Mouse (Mus musculus) embryonic facial prominence, embryonic 11.5 days (tissue): ENCODE measurements around the gene Slitrk3. TPM values are rescaled to one million over a fixed set of nuclear protein-coding genes. Genes with fewer than 3 reads are reported as not detected.
A peak's percentile ranks its signal among the peaks of the same experiment; 100 is the strongest.
"Not testable (repeated sequence)": the region's sequence is repeated elsewhere in the genome, so short reads cannot be mapped to it uniquely, and the experiment has no call there.

Experiments used
- ATAC-seq: fragments of 200-750 bp; cut with Nextera tagmentation; replicated peaks from 2 replicates; pipeline ENCODE4 v1.8.0; 2017; ENCODE audit warnings: low read depth; ENCODE audit not compliant: insufficient number of reproducible peaks, low FRiP score, low TSS enrichment
- DNase-seq: peaks from one replicate; pipeline ENCODE4 v3.0.0-alpha.2; 2015; ENCODE audit warnings: low spot score
- H3K27ac ChIP-seq: fragments of 300-500 bp; sonication (generic); replicated peaks from 2 replicates; pipeline ENCODE4 v1.5.1; 2014; ENCODE audit warnings: mild to moderate bottlenecking, low read depth, low read length, control low read depth
- H3K27me3 ChIP-seq: fragments of 300-500 bp; sonication (generic); 2 replicates; pipeline ENCODE4 v1.6.1; 2014; ENCODE audit warnings: mild to moderate bottlenecking, low read length, moderate library complexity, mixed read lengths; ENCODE audit not compliant: control insufficient read depth, insufficient read depth
- H3K36me3 ChIP-seq: fragments of 300-500 bp; sonication (generic); replicated peaks from 2 replicates; pipeline ENCODE4 v1.6.1; 2014; ENCODE audit warnings: low read depth, mild to moderate bottlenecking, low read length, moderate library complexity, mixed read lengths; ENCODE audit not compliant: control insufficient read depth, insufficient read depth
- H3K4me1 ChIP-seq: fragments of 300-500 bp; sonication (generic); 2 replicates; pipeline ENCODE4 v1.6.1; 2014; ENCODE audit warnings: low read length, mixed read lengths; ENCODE audit not compliant: control insufficient read depth, insufficient read depth
- H3K4me2 ChIP-seq: fragments of 300-500 bp; sonication (generic); 2 replicates; pipeline ENCODE4 v1.6.1; 2014; ENCODE audit warnings: low read depth, mild to moderate bottlenecking, control low read depth, low read length, moderate library complexity
- H3K4me3 ChIP-seq: fragments of 300-500 bp; sonication (generic); 2 replicates; pipeline ENCODE4 v1.5.1; 2014; ENCODE audit warnings: low read depth, low read length, control low read depth
- H3K9ac ChIP-seq: fragments of 300-500 bp; sonication (generic); replicated peaks from 2 replicates; pipeline ENCODE4 v1.6.1; 2014; ENCODE audit warnings: mild to moderate bottlenecking, control low read depth, low read length
- H3K9me3 ChIP-seq: fragments of 300-500 bp; sonication (generic); replicated peaks from 2 replicates; pipeline ENCODE4 v1.6.1; 2016; ENCODE audit warnings: mild to moderate bottlenecking, low read length, inconsistent platforms, mixed read lengths; ENCODE audit not compliant: control insufficient read depth
- WGBS: fragments of 180-500 bp; shearing (Covaris S2); extraction: QIAGEN DNeasy Blood & Tissue Kit; methylation state at CpG from one replicate; pipeline ENCODE4 v1.1.7; 2014; 5-methylcytosine and 5-hydroxymethylcytosine counted together
- polyA plus RNA-seq: library from polyadenylated mRNA; unstranded; fragments of >200 nt; fragmentation: Nextera tagmentation; extraction: Ambion mirVana; gene quantifications from 2 replicates; pipeline ENCODE4 v1.2.1, GENCODE M21; 2014

The Slitrk3 gene
- polyA plus RNA-seq: 0.63 TPM in 2 replicates

DNA sequence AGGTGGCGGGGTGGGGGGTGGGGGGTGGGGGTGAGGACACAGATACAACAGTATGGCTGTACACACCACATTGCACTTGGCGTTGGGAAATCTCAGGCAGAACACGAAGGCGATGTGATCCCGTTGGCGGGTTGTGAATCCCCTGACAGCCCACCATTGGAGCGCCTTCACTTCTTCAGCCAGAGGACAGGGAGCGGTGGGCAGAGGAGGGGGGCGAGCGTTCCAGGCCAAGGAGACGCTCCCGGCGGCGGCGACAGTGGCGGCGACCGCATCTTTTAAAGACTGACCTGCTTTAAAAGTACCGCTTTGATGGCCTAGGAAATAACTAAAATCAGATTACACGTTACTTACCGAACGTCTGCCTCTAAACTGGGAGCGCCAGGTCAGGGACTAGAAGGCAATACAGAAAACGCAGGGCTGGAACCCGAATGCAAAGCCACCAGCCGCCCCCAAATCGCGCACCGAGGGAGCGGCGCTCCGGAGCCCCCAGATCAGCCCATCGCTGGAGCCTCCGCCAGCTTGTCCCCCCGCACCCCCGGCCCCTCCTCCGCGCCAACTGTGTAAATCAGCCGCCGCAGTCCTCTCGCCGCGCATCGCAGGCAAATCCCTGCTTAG lies at the start of gene Slitrk3:
Gene Slitrk3 (minus strand): TSS at position 607 of the 615 bp plus-strand sequence.
- Histone ChIP-seq H3K4me1 (no peaks in the 10 kb centered on the region), H3K4me2 (peak within 1 kb of the TSS; percentile 75), H3K27me3 (peaks cover 23% of the 10 kb centered on the region), H3K9ac (peak within 1 kb of the TSS; percentile 44), H3K9me3 (no peaks in the 10 kb centered on the region), H3K36me3 (no peaks in the 10 kb centered on the region), H3K4me3 (peak within 1 kb of the TSS; percentile 43), H3K27ac (no peak within 1 kb of the TSS)
- ATAC-seq: peak; percentile 76
- WGBS: 0% methylated on average over 44 of the region's 44 CpGs
- DNase-seq: peak; percentile 54

DNA sequence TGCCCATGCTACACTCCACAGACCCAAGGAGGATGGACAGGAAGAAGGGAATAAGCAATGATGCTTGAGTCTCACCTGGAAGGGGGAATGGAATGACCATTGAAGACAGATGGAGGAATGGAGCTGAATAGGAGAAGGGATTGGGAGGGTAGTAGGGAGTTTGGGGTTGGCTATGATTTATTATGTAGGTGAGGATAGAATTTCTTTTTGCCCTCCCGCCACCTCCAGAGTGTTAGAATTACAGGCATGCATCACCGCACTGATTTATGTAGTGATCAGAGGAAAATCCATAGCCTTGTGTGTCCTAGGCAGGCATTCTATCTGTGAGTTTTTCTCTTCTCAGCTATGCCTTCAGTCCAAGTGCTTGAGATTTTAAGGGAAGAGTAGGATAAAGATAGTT lies 36.8 kb upstream of the Slitrk3 start:
- not testable (repeated sequence) for H3K4me2 ChIP-seq, H3K27ac ChIP-seq, ATAC-seq, DNase-seq, H3K9me3 ChIP-seq, H3K4me1 ChIP-seq, H3K36me3 ChIP-seq, H3K9ac ChIP-seq, H3K27me3 ChIP-seq, H3K4me3 ChIP-seq
- WGBS: 83% methylated on average over 2 of the region's 2 CpGs

DNA sequence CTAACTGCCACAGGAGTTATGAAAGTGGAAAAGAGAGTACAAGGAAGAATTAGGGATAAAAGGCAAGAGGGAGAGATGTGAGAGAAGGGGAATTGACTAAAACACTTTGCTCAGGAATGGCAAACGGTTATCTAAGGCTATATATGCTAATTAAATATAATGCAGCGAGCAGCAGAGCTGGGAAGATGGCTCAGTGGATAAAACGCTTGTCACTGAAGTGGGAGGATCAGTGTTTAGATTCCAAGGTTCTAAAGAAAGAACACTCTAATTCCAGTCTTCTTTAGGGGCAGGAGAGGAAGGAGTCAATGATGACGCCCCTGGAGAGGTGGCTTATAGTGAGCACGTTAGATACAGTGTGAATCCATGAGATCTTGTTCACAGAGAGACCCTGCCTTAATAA lies 27.0 kb upstream of the Slitrk3 start:
- WGBS: 79% methylated on average over 5 of the region's 5 CpGs
- no peaks in the 10 kb centered on the region for H3K4me1 ChIP-seq
- no peak overlapping the region for H3K27ac ChIP-seq
- H3K27me3 ChIP-seq: no peaks in the 10 kb centered on the region
- no peak for DNase-seq
- no peak for ATAC-seq
- H3K4me3 ChIP-seq: no peak overlapping the region
- H3K4me2 ChIP-seq: no peak overlapping the region
- no peaks in the 10 kb centered on the region for H3K9me3 ChIP-seq
- H3K9ac ChIP-seq: no peak overlapping the region
- no peaks in the 10 kb centered on the region for H3K36me3 ChIP-seq

DNA sequence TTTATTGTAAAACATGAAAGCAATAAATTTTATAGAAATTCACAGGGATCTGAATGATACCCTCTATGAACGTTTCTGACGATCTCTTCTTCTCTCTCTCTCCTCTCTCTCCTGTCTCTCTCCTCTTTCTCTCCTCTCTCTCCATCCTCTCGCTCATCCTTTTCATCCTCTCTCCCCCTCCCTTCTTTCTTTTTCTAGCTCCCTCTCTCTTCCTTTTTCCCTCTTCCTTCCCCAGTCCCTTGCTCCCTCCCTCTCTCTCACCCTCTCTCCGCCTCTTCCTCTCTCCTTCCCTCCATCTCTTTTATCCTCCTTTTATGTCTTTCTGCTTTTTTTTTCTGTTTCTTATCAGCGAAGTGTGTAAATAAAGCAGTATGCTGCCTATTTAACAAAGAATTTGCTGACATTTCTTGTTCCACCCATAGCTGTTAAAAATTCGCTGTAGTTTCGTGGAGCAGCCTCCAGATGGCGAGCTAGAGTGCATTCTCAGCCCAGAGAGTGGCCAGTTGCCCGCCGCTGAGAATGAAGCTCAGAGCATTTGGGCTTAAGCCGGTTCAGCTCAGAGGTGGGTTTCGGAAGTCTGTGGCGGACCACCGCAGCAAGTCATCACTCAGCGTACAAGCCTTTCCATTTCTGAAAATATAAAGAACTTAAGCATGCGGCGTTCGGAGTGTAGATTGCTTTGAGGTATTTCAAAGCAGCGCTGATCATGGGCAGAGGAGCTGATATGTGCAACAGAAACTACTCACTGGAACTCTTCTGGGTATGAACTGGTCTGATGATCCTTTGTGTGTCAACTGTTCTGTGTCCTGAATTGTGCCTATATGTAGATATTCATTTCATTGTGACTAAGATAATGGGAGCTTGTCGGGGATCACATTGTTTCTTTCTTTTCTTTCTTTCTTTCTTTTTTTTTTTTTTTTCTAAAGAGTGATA lies 8.5 kb upstream of the Slitrk3 start:
- 11% methylated on average over 20 of the region's 20 CpGs for WGBS
- Histone ChIP-seq H3K4me1 (no peaks in the 10 kb centered on the region), H3K27ac (no peak overlapping the region), H3K4me3 (0 out of 2 replicates have a peak overlapping the region, but pooled peaks have one; percentile 12), H3K4me2 (peak overlapping the region; percentile 48), H3K27me3 (no peaks in the 10 kb centered on the region), H3K9ac (0 out of 2 replicates have a peak overlapping the region, but pooled peaks have one; percentile 34), H3K9me3 (no peaks in the 10 kb centered on the region), H3K36me3 (no peaks in the 10 kb centered on the region)
- DNase-seq (peak; percentile 82), ATAC-seq (peak; percentile 76)

DNA sequence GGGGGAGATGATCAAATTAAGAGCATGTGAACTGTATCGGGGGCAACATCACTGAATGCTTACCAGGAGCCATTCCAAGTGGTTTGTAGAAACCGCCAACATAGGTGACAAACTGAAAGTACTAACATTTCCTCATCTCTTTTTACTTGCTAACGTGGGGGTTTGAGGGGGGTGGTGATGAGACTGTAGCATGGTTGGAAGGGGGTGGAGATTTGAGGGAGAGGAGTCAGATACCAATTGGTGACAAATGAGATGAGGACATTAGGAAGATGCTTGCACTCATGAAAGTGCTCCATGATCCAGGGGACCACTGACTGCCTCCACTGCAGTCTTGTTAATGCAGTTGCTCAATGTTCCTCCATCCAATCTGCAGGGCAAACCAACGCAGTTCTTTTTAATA lies 587 bp upstream of the Slitrk3 start:
- 14% methylated on average over 4 of the region's 4 CpGs for WGBS
- Histone ChIP-seq H3K36me3 (no peaks in the 10 kb centered on the region), H3K4me2 (no peak overlapping the region), H3K27ac (no peak overlapping the region), H3K9ac (no peak overlapping the region), H3K4me3 (peak overlapping the region; percentile 3; the same call in 1 of the 2 replicates), H3K27me3 (peaks cover 23% of the 10 kb centered on the region), H3K9me3 (no peaks in the 10 kb centered on the region), H3K4me1 (no peaks in the 10 kb centered on the region)
- no peak for ATAC-seq
- DNase-seq: no peak

DNA sequence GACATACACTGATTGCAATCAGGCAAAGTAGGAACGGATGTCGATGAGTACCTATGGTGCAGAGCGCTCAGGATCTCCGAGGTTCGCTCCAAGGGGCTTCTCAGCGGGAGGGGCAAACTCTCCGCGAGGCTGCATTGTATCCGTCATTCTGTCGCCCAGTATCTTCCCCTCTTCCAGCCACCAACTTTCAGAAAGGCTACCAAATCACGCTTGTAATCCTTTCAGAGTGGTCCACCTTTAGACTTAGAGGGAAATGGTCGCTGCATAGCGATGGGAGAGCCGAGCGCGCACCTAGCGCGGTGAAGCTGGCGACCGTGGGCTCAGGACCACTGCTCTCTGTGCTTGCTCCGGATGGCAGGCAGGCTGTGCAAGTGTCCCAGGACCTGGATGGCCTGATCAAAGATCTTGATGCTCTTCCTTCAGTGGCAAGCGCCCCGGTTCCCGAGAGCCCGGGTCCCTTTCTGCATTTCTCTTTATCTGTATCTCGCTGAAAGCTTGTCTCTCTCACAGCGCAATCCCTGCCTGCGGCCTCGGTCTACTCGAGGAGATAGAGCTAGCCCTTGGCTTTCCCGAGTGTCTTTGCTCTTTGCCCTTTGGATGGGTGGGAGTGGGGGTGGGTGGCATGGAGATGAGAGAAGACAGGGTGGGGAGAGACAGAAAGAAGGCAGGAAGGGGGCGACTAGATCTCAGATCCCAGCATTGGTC lies 959 bp downstream of the Slitrk3 start:
- Histone ChIP-seq H3K27ac (no peak overlapping the region), H3K4me3 (peak overlapping the region; percentile 43), H3K9me3 (no peaks in the 10 kb centered on the region), H3K4me1 (no peaks in the 10 kb centered on the region), H3K27me3 (peaks cover 23% of the 10 kb centered on the region), H3K36me3 (no peaks in the 10 kb centered on the region), H3K9ac (peak overlapping the region; percentile 44; the same call in 1 of the 2 replicates), H3K4me2 (peak overlapping the region; percentile 75)
- ATAC-seq: no peak
- DNase-seq: peak; percentile 34
- WGBS: under 1% methylated on average over 32 of the region's 32 CpGs

DNA sequence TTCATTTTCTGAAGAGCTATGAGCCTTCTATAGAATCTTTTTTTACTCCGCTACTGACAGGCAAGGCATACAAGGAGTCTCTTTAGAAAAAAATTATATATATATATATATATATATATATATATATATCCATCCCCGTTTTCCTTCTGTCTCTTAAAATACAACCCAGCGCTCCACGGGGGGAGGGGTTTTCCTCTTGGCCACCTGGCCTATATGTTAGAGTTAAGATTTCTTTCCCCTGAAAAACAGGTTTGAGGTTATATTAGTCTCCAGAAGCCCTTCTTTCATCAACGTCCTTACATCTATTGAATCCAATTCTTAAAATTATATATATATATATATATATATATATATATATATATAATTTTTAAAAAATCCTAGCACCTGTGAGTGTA lies 1.6 kb downstream of the Slitrk3 start:
- no peak overlapping the region for H3K4me2 ChIP-seq
- no peak for DNase-seq
- peaks cover 23% of the 10 kb centered on the region for H3K27me3 ChIP-seq
- H3K27ac ChIP-seq: no peak overlapping the region
- no peaks in the 10 kb centered on the region for H3K9me3 ChIP-seq
- H3K4me3 ChIP-seq: no peak overlapping the region
- H3K36me3 ChIP-seq: no peaks in the 10 kb centered on the region
- 28% methylated on average over 5 of the region's 5 CpGs for WGBS
- H3K4me1 ChIP-seq: no peaks in the 10 kb centered on the region
- no peak overlapping the region for H3K9ac ChIP-seq
- no peak for ATAC-seq
